Mouse (Mus musculus): Measurements from ENCODE around the gene Lrr1. TPM values are rescaled to one million over a fixed set of nuclear protein-coding genes. Genes with fewer than 3 reads are reported as not detected.
"Not testable (repeated sequence)": the region's sequence is repeated elsewhere in the genome, so short reads cannot be mapped to it uniquely, and the experiment has no call there.

The Lrr1 gene
- polyA plus RNA-seq, 1 experiment from 2014 or later: 16.8 TPM

- Histone ChIP-seq H3K4me2 (replicated peaks) (no peak overlapping the region), H3K4me1 (peaks cover 11% of the 10 kb centered on the region), H3K27ac (replicated peaks) (no peak overlapping the region), H3K27me3 (no peaks in the 10 kb centered on the region), H3K9ac (no peak overlapping the region), H3K9me3 (replicated peaks) (no peaks in the 10 kb centered on the region), H3K4me3 (replicated peaks) (no peak overlapping the region), H3K36me3 (no peaks in the 10 kb centered on the region)
- WGBS: 41% methylated on average over 3 of the region's 3 CpGs
- ATAC-seq (ENCODE audit: insufficient number of reproducible peaks, low FRiP score, low TSS enrichment, low read depth): no peak
Observed at GRCm38 (mm10) chr12:69164904-69165303, 3.7 kb upstream of the Lrr1 start.

GRCm38 (mm10) chr12:69166861-69167581, 1.6 kb upstream of the Lrr1 start:
- not testable (repeated sequence) for H3K4me2 ChIP-seq (replicated peaks); H3K27ac ChIP-seq (replicated peaks); H3K36me3 ChIP-seq; H3K4me3 ChIP-seq (replicated peaks); H3K9me3 ChIP-seq (replicated peaks); ATAC-seq (ENCODE audit: insufficient number of reproducible peaks, low FRiP score, low TSS enrichment, low read depth); H3K27me3 ChIP-seq; H3K9ac ChIP-seq
- peaks cover 14% of the 10 kb centered on the region for H3K4me1 ChIP-seq
- WGBS: 68% methylated on average over 8 of the region's 8 CpGs

GRCm38 (mm10) chr12:69167656-69168460, 756 bp upstream of the Lrr1 start:
- H3K9ac ChIP-seq: peak overlapping the region; percentile 55
- H3K4me3 ChIP-seq (replicated peaks): peak overlapping the region; percentile 68
- H3K4me1 ChIP-seq: peaks cover 14% of the 10 kb centered on the region
- peak; percentile 16; the same call in 1 of the 2 replicates for ATAC-seq (ENCODE audit: insufficient number of reproducible peaks, low FRiP score, low TSS enrichment, low read depth)
- WGBS: 7% methylated on average over 18 of the region's 18 CpGs
- no peaks in the 10 kb centered on the region for H3K36me3 ChIP-seq
- no peak overlapping the region for H3K27ac ChIP-seq (replicated peaks)
- H3K27me3 ChIP-seq: no peaks in the 10 kb centered on the region
- peak overlapping the region; percentile 84 for H3K4me2 ChIP-seq (replicated peaks)
- H3K9me3 ChIP-seq (replicated peaks): no peaks in the 10 kb centered on the region

- Histone ChIP-seq H3K27ac (replicated peaks) (no peak overlapping the region), H3K4me1 (peaks cover 14% of the 10 kb centered on the region), H3K9me3 (replicated peaks) (no peaks in the 10 kb centered on the region), H3K9ac (no peak overlapping the region), H3K4me2 (replicated peaks) (no peak overlapping the region), H3K27me3 (no peaks in the 10 kb centered on the region), H3K36me3 (peaks cover 5% of the 10 kb centered on the region; the same call in 1 of the 2 replicates), H3K4me3 (replicated peaks) (no peak overlapping the region)
- no peak for ATAC-seq (ENCODE audit: insufficient number of reproducible peaks, low FRiP score, low TSS enrichment, low read depth)
- 84% methylated on average over 2 of the region's 2 CpGs for WGBS
Observed at GRCm38 (mm10) chr12:69171307-69171706, 2.7 kb downstream of the Lrr1 start.

GRCm38 (mm10) chr12:69175975-69176374, 7.4 kb downstream of the Lrr1 start:
- H3K36me3 ChIP-seq: peaks cover 6% of the 10 kb centered on the region; the same call in 1 of the 2 replicates
- ATAC-seq (ENCODE audit: insufficient number of reproducible peaks, low FRiP score, low TSS enrichment, low read depth): no peak

GRCm38 (mm10) chr12:69177526-69177925, 8.9 kb downstream of the Lrr1 start:
- Histone ChIP-seq H3K36me3 (peaks cover 15% of the 10 kb centered on the region), H3K27me3 (no peaks in the 10 kb centered on the region), H3K27ac (replicated peaks) (no peak overlapping the region), H3K4me1 (no peaks in the 10 kb centered on the region), H3K9ac (no peak overlapping the region), H3K9me3 (replicated peaks) (no peaks in the 10 kb centered on the region), H3K4me2 (replicated peaks) (no peak overlapping the region), H3K4me3 (replicated peaks) (no peak overlapping the region)
- 82% methylated on average over 3 of the region's 3 CpGs for WGBS
- no peak for ATAC-seq (ENCODE audit: insufficient number of reproducible peaks, low FRiP score, low TSS enrichment, low read depth)

More at GRCm38 (mm10) chr12:69175975-69176374, 7.4 kb downstream of the Lrr1 start:
- H3K27ac ChIP-seq (replicated peaks): no peak overlapping the region
- H3K27me3 ChIP-seq: no peaks in the 10 kb centered on the region
- no peak overlapping the region for H3K9ac ChIP-seq
- no peak overlapping the region for H3K4me2 ChIP-seq (replicated peaks)
- no peaks in the 10 kb centered on the region for H3K9me3 ChIP-seq (replicated peaks)
- WGBS: 92% methylated on average over 3 of the region's 3 CpGs
- H3K4me1 ChIP-seq: no peaks in the 10 kb centered on the region
- no peak overlapping the region for H3K4me3 ChIP-seq (replicated peaks)

GRCm38 (mm10) chr12:69179371-69179770, 10.8 kb downstream of the Lrr1 start:
- H3K27me3 ChIP-seq: no peaks in the 10 kb centered on the region
- H3K36me3 ChIP-seq: peaks cover 15% of the 10 kb centered on the region
- no peak for ATAC-seq (ENCODE audit: insufficient number of reproducible peaks, low FRiP score, low TSS enrichment, low read depth)
- H3K9ac ChIP-seq: no peak overlapping the region
- no peaks in the 10 kb centered on the region for H3K4me1 ChIP-seq
- no peak overlapping the region for H3K4me3 ChIP-seq (replicated peaks)
- no peaks in the 10 kb centered on the region for H3K9me3 ChIP-seq (replicated peaks)
- 70% methylated on average over 12 of the region's 12 CpGs for WGBS
- no peak overlapping the region for H3K4me2 ChIP-seq (replicated peaks)
- no peak overlapping the region for H3K27ac ChIP-seq (replicated peaks)

- H3K9ac ChIP-seq: no peak overlapping the region
- peaks cover 11% of the 10 kb centered on the region for H3K36me3 ChIP-seq
- H3K4me3 ChIP-seq (replicated peaks): no peak overlapping the region
- H3K27me3 ChIP-seq: no peaks in the 10 kb centered on the region
- no peak for ATAC-seq (ENCODE audit: insufficient number of reproducible peaks, low FRiP score, low TSS enrichment, low read depth)
- H3K4me2 ChIP-seq (replicated peaks): no peak overlapping the region
- no peaks in the 10 kb centered on the region for H3K9me3 ChIP-seq (replicated peaks)
- no peak overlapping the region for H3K27ac ChIP-seq (replicated peaks)
- peaks cover 16% of the 10 kb centered on the region for H3K4me1 ChIP-seq
- 83% methylated on average over 4 of the region's 4 CpGs for WGBS
Observed at GRCm38 (mm10) chr12:69181800-69182199, 13.2 kb downstream of the Lrr1 start.

- peak within 1 kb of the TSS; percentile 90 for H3K4me3 ChIP-seq (replicated peaks)
- peak; percentile 99 for ATAC-seq (ENCODE audit: insufficient number of reproducible peaks, low FRiP score, low TSS enrichment, low read depth)
- H3K9me3 ChIP-seq (replicated peaks): no peaks in the 10 kb centered on the region
- under 1% methylated on average over 84 of the region's 84 CpGs for WGBS
- no peaks in the 10 kb centered on the region for H3K27me3 ChIP-seq
- peak within 1 kb of the TSS; percentile 90 for H3K4me2 ChIP-seq (replicated peaks)
- peaks cover 23% of the 10 kb centered on the region for H3K4me1 ChIP-seq
- H3K9ac ChIP-seq: peak within 1 kb of the TSS; percentile 84
- peak within 1 kb of the TSS; percentile 91 for H3K27ac ChIP-seq (replicated peaks)
- H3K36me3 ChIP-seq: peaks cover 11% of the 10 kb centered on the region
Observed at GRCm38 (mm10) chr12:69183583-69184308, 15.1 kb downstream of the Lrr1 start, which contains the start of the genes Rpl36al and Mgat2. TSS of gene Rpl36al (minus strand) at chr12:69184083. TSS of gene Mgat2 (plus strand) at chr12:69184157.

GRCm38 (mm10) chr12:69184342-69185295, 16.0 kb downstream of the Lrr1 start:
- H3K4me3 ChIP-seq (replicated peaks): peak overlapping the region; percentile 90
- peak overlapping the region; percentile 90 for H3K4me2 ChIP-seq (replicated peaks)
- no peaks in the 10 kb centered on the region for H3K27me3 ChIP-seq
- H3K36me3 ChIP-seq: peaks cover 15% of the 10 kb centered on the region
- WGBS: 1% methylated on average over 79 of the region's 86 CpGs
- H3K9ac ChIP-seq: peak overlapping the region; percentile 82
- H3K27ac ChIP-seq (replicated peaks): peak overlapping the region; percentile 91
- ATAC-seq (ENCODE audit: insufficient number of reproducible peaks, low FRiP score, low TSS enrichment, low read depth): peak; percentile 58
- H3K4me1 ChIP-seq: peaks cover 23% of the 10 kb centered on the region
- no peaks in the 10 kb centered on the region for H3K9me3 ChIP-seq (replicated peaks)
